Mouse (Mus musculus) left cerebral cortex, postnatal 10 days (tissue): ENCODE measurements at regions not wholly inside any gene's neighbourhood (a gene's known extent, or its start where the extent isn't known, plus 50 kb on each side); places are given as distances from the start of the nearest gene placed in this dataset.
"Not testable (repeated sequence)": the region's sequence is repeated elsewhere in the genome, so short reads cannot be mapped to it uniquely, and the experiment has no call there.

Source experiments
- DNase-seq, 2 experiments: peaks; one replicate each; pipeline ENCODE4 v3.0.0; 2021 to 2022; ENCODE audit warnings: low spot score in 2 of 2, mixed read lengths in 1 of 2; ENCODE audit errors: extremely low spot score in 1 of 2
- intact Hi-C: fragments of 180-260 bp; cut with DNase I; formaldehyde crosslinking; loops from one replicate; pipeline ENCODE4 v1.15.1; 2025

DNA sequence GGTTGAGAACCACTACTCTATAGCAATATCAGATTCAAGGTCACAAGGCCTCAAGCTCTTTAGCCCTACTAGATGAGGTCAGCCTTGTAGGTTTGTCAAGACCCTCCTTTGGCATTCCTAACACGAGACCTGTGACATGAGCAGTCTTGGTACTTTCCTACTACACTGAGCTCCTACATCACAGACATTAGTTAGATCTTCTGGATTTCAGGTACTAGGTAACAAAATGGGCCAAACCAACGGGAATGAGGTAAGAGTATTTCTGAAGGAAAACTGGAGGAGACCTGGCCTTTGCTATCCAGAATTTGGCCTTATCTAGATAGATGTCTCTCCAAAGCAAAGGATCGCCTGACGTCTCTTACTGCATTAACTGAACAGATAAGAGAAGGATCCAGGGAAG, 93.7 kb upstream of the Cpsf6 start:
- DNase-seq, result no peak
- intact Hi-C loops, result no loop called here

DNA sequence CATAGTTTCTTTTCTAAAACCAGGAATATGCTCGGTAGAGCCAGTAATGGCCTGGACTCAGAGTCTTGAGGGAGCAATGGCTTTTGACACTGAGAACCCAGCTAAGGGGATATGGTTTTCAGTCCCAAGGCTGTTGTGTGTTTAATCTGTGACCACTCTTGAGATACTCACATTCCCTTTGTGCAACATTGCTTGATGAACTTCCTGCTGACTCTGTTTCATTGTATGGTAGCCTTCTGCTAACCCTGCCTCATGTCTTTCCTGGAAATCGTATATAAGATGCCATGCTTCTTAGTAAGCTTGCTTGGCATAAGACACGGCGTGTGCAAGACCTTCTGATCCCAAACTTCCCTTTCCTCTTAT, 92.7 kb upstream of the Cpsf6 start:
- intact Hi-C loops, result no loop called here

DNA sequence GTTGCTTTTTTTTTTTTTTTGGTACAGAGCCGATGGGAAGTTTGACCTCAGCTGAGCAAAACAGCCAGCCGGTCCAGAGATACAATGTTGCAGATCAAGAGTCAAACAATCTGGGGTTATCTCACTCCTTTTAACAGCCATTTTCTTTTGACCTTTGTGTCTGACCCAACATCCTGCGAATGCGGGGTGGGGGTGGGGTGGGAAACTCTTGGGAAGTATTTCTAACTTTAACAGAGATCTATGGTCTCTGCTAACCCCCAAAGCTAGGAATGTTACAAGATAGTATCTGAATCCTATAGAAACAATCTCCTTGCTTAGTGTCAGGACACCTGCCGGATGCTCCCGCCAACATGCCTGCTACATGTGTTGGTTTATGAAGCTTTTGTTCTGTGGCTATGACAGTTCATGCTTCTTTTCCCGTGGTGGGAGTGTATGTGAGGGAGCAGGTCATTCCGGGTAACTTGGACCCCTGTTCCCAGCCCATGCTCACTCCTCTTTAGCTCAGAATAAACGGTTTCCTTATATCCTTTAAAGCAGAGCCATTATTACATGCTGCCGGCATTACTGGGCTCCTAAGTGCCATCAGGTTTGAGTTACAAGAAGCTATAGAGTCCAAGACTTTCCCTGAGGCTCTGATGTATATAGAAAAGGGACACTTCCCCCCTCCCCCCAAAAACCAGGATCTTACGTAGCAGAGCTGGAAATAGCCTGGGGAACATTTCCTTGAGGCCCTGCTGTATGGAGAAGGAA, 92.2 kb upstream of the Cpsf6 start:
- intact Hi-C loops, result no loop called here
- DNase-seq, result no peak

More for the DNA sequence above, 92.7 kb upstream of the Cpsf6 start:
- no peak for DNase-seq

DNA sequence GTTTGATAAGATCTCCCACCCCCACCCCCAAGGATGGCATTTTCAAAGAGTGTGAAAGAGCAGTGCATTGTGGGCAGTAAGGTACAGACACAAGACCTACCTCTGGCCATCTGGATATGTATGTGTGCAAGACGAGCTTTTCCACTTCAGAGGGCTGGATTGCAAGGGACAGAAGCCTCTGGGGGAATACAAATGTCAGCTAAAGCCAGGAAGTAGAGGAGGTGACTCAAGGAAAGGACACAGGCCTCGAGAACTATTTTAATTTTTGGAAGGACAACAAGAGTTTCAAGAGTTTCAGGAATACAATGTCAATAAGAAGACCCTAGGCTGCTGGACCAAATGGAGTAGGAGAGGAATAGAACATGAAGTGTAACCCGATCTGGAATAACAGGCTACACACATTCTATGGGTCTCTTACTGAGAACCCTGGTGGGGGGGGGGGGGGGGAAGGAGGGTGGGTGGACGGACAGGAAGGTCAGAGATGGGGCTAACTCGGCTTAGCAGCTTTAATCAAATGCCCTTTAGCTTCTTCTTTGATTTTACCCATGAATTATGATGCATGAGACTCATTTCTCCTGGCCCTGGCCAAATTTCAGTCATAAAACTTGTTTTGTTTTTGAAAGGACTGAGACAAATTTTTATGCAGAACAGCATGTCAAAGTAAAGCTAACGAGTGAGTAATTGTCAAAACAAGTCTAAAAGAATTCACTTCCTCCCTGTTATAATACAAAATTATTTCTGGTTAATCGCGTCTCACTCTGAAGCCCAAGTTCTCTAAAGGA, 91.4 kb upstream of the Cpsf6 start:
- no peak for DNase-seq
- intact Hi-C loops, result no loop called here

DNA sequence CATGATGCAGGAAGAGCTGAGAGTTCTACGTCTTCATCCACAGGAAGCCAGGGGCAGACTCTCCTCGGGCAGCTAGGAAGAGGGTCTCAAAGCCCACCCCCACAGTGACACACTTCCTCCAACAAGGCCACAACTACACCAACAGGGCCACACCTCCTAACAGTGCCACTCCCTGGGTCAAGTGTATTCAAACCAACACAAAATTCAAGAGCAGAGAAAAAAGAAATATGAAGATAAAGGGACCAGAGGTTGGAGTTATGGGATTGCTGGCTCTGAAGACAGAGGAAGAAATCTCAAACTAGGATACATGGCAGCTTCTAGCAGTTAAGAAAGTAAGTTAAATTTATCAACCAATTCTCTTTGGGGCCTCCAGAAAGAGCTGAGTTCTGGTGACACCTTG, 90.7 kb upstream of the Cpsf6 start:
- no peak for DNase-seq
- intact Hi-C loops, result no loop called here

DNA sequence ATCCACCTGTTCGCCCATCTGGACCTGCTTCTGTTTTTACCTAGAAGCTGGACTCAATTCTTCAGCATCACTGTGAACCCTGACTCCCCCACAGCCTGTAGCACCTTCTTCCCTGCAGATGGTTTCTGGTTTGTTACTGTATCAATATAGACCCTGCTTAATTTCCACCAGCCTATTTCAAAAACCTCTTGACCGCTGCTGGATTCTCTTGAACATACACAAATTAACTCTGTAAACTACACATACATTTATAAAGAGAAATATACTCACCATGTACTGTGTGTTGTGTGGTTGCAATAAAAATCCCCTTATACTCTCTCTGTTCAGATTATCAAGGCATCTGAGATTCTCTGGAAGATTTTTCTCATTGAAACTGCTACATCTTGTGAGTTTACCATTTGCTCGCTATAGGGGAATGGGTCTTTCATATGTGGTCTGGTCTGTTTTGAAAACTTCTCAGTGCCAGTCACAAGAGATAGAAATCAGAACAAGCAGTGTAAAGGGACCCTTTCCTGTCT, 89.8 kb upstream of the Cpsf6 start:
- intact Hi-C loops, result no loop called here
- DNase-seq, result no peak

DNA sequence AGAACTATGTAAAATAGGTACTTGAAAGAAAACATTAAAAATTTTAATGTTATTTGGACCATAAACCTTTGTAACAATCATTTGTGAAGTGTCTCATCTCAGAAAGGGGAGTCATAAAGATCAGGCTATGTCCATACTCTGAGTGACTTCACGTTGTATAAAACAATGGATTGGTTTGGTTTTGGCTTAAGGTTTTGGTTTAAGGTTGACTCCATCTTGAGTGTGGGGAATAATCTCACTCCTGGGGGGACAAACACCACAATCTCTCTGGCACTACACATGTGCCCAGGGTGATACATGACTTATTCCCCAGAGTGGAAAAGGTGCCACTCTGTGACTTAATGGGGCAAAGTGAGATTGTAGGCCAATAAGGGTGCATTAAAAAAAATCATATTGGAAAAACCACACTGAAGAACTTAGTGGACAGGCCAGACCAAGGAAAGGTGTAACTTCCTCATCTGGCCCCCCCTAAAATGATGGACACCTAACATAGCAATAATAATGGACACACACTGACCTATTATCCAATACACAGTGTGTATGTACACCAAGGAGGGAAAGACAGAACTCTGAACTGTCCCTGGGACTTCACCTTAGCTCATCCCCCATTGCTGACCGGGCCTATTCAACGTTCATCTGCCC, 89.2 kb upstream of the Cpsf6 start:
- DNase-seq, result no peak
- intact Hi-C loops, result no loop called here

DNA sequence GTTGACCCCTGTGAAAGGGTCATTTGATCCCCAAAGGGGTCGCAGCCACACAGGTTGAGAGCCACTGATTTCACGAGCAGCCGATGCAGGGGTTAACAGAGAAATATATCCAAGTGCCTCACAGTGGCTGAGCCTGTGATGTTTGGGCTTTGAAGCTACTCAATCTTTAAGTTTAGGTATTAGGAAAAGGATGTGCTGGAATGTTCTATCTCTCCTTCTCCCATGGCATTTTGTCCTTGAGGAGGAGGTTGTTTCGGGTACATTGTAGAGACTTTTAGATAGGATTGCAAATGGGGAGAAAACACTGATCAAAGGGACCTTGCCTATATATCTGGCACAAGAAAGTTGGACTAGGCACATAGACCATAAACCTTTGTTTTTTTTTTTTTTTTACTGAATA, 88.6 kb upstream of the Cpsf6 start:
- DNase-seq, result no peak
- intact Hi-C loops, result no loop called here

DNA sequence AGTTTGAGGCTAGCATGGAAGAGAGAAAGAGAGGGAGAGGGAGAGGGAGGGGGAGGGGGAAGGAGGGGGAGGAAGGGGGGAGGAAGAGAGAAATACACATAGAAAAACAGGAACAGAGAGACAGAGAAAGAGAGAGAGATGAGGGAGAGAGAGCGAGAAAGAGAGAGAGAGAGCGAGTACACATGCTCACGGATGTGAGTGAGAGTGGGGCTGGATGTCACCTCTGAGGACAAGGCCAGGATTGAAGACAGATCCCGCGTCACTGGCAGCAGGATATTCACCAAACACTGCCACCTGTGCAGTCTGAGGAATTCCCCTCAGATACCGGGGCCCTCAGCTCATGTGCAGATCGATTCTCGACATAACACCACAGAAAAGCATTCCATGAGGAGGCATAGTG, 87.3 kb upstream of the Cpsf6 start:
- no peak for DNase-seq
- intact Hi-C loops, result no loop called here

DNA sequence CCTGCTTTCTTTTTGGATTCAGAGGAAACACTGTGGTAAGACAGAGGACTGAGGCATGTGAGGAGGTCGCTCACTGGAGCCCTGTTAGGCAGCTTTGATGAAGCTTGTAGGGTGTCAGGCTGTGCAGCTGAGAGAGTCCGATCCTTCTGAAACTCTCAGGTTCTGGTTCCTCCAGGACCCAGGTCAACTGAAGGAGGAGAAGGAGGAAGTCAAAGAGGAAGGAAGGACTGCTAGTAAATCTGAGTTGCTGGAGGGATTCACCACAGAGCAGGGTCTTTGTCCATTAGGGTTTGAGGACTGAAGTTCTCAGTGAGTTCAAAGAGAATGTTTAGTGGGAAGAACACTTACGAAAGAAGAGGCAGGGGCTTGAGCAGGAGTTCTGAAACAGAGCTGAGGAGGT, 86.6 kb upstream of the Cpsf6 start:
- DNase-seq, result no peak
- intact Hi-C loops, result no loop called here

DNA sequence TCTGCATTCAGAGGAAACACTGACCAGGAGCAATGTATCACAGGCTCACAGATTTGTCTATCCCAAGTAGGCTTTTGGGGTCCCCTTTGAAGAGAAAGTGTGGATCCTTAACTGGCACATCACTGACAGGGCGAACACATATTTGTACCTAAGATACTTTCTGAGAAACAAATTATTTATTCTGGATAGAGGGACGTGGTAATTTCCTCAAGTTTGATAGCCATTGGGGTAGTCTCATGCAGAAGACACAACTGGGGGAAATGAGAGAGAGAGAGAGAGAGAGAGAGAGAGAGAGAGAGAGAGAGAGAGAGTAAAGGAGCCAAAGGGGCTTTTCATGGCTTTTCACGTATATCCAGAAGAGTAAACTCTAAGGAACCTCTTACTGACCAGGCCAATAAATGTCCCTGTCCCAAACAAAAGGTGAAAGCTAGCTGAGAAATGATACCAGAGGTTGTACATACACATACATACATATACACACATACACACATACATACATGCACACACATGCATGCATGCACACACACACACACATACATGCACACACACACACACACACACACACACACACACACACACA, 85.9 kb upstream of the Cpsf6 start:
- no peak for DNase-seq

DNA sequence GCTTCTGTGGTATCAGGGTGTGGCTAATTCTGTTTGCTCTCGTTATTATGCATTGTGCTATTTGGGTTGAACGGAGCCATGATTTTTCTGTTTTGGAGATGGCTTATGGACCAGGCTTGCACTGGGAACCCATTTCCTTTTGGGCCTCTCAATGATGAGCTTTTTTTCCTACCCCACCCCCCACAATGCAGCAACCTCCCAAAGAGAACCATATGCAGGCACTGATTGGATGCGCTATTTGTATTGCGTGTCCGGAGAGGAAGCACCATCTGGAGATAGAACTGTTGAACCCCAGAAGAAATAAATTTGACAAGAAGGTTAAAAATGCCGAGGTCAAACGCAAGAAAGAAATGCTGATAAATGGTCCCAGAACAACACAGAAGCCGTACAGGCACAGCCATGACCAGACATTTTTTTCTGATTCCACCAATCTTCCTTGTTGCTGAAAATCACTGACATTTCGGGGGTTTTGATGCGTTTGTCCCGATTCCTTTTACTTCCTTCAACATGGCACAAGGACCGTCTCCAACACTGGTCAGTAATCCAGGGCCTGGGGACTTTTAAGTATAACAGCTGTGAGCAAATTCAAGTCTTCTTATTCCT, 85.3 kb upstream of the Cpsf6 start:
- DNase-seq, result no peak
- intact Hi-C loops, result no loop called here

More for the DNA sequence above, 85.9 kb upstream of the Cpsf6 start:
- intact Hi-C loops, result no loop called here

DNA sequence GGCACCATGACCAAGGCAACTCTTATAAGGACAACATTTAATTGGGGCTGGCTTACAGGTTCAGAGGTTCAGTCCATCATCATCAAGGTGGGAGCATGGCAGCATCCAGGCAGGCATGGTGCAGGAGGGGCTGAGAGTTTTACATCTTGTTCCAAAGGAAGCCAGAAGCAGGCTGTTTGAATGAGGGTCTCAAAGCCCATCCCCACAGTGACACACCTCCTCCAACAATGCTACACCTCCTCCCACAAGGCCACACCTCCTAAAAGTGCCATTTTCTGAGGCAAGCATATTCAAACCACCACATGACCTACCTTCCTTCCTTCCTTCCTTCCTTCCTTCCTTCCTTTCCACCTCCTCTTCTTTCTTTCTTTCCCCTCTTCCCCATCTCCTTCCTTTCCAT, 84.5 kb upstream of the Cpsf6 start:
- DNase-seq, intact Hi-C loops: not testable (repeated sequence)

DNA sequence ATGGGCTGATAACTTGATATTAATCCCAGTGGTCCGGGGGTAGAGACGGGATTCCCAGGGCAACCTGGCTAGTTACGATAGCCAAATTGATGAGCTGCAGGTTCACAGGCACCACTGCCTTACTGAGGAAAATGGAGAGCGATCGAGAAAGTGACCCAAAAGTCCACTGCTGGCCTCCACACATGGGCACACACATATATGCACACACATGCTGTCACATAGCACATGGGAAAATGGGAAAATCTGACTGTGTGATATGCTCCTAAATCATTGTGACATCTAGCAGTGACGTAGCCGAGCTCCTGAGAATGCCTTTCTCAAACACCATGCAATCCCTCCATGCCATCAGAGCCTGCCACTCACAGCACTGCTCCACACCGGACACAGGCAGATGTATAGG, 83.8 kb upstream of the Cpsf6 start:
- intact Hi-C loops, result no loop called here
- no peak for DNase-seq

DNA sequence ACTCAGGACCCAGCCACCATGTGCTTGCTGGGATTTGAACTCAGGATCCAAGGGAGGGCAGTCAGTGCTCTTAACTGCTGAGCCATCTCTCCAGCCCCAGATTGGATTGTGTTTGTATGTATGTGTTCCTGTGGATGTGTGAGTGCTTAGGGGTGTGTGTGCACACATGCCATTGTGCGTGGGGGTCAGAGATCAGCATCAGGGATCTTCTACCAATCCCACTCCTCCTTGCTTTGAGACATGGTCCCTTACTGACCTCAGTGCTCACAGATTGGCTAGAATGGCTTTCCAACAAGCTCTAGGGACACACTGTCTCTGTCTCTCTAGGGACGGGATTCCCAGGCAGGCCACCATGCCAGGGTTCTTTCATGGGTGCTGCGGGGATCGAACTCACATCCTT, 83.1 kb upstream of the Cpsf6 start:
- no peak for DNase-seq
- intact Hi-C loops, result no loop called here

DNA sequence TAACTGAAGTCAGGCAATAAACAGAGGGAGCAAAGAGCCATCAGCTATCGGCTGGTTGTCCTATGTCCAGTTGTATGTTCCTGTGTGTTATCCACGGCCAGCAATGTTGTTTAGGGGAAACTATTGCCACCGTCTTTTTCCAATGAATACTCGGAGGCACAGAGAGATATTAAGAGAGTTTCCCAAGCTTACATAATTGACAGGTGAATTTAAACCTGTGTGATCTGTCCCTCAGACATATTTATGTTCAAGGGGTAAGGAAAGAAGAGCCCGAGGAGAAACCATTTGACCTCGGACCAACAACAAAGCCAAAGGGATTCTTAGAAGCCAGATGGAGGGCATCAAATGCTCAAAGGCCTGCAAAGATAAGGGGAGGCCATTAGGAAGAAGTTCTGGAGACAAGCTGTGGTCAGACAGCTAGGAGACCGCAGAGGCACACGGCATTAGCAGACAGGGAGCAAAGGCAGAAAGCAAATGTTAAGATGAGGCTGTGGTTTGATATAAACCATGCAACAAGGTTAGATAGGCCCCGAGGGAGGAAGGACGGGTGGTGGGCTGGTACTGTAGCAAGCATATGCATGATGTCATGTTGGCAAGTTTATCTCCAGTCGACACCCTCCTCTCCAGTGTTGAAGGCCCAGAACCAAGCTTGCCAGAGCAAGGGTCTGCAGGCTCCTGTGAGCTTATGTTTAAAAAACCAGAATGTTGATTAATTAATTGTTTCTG, 82.1 kb upstream of the Cpsf6 start:
- no peak for DNase-seq
- intact Hi-C loops, result no loop called here

DNA sequence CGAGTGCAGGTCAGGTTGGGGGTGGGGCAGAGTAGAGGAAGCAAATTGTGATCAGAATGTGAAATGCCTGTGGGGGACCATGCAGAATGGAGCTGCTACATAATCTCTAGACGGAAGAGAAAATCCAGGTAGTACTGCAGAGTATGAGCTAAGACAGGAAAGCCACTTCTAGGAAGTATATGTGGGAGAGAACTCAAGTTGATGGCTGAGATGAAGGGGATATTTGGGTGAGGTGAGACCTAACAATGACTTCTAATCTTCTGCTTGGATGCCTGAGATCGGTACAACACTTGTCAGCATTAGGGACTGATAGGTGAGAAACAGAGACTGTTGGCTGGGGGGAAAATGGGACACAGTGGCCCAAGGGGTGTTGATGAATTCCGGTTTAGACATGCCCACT, 81.4 kb upstream of the Cpsf6 start:
- intact Hi-C loops, result no loop called here
- no peak for DNase-seq

DNA sequence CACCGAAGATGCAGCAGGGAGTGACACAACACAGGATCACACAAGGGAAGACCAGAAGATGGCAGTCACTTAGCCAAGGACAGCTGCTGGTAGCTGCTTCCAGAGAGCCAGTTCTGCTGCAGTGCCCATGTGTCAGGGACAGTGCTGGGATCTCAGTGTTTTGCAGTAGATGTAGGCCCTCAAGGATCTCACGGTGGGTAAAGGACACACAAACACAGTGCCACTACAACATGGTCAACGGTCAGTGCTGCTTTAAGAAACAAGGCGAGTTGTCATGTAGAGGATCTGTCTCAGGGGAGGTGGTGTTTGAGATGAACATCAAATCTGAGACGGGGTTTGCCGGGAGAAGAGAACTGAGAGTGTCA, 80.5 kb upstream of the Cpsf6 start:
- intact Hi-C loops, result no loop called here
- no peak for DNase-seq
